Mouse (Mus musculus): ENCODE data around the gene Rcbtb2.

The Rcbtb2 gene

GRCm38 (mm10) chr14:73204016-73204415, 81.2 kb downstream of the Rcbtb2 start:
- DNase-seq (ENCODE audit: low spot score in 2 of 2) = no peak

- no peak for DNase-seq (ENCODE audit: low spot score in 2 of 2)
These were observed 86.4 kb downstream of the Rcbtb2 start for GRCm38 (mm10) chr14:73209262-73209661.

- no peak for DNase-seq (ENCODE audit: low spot score in 2 of 2)
These were observed 87.4 kb downstream of the Rcbtb2 start for GRCm38 (mm10) chr14:73210196-73210595.

GRCm38 (mm10) chr14:73211477-73211876, 88.6 kb downstream of the Rcbtb2 start:
- DNase-seq (ENCODE audit: low spot score in 2 of 2) = no peak

- no peak for DNase-seq (ENCODE audit: low spot score in 2 of 2)
These were observed 94.2 kb downstream of the Rcbtb2 start for GRCm38 (mm10) chr14:73217062-73217461.

GRCm38 (mm10) chr14:73222316-73222970, 99.6 kb downstream of the Rcbtb2 start:
- DNase-seq (ENCODE audit: low spot score in 2 of 2) = no peak

GRCm38 (mm10) chr14:73226346-73226745, 103.5 kb downstream of the Rcbtb2 start:
- peak in 1 of 2 experiments; percentile 25 for DNase-seq (ENCODE audit: low spot score in 2 of 2)

- DNase-seq (ENCODE audit: low spot score in 2 of 2) = no peak
These were observed 104.0 kb downstream of the Rcbtb2 start for GRCm38 (mm10) chr14:73226849-73227248.

- no peak for DNase-seq (ENCODE audit: low spot score in 2 of 2)
These were observed 108.6 kb downstream of the Rcbtb2 start for GRCm38 (mm10) chr14:73231286-73231982.

GRCm38 (mm10) chr14:73234468-73235031, 111.7 kb downstream of the Rcbtb2 start:
- no peak for DNase-seq (ENCODE audit: low spot score in 2 of 2)

- peak; percentile 36 to 38 for DNase-seq (ENCODE audit: low spot score in 2 of 2)
These were observed 115.0 kb downstream of the Rcbtb2 start, which contains the start of gene Lpar6 for GRCm38 (mm10) chr14:73237848-73238321. Gene Lpar6 (plus strand): TSS chr14:73237895.

GRCm38 (mm10) chr14:73238498-73239250, 115.8 kb downstream of the Rcbtb2 start:
- DNase-seq (ENCODE audit: low spot score in 2 of 2) = peak; percentile 27 to 31

GRCm38 (mm10) chr14:73239291-73239690, 116.5 kb downstream of the Rcbtb2 start:
- DNase-seq (ENCODE audit: low spot score in 2 of 2) = no peak

- DNase-seq (ENCODE audit: low spot score in 2 of 2) = no peak
These were observed 117.0 kb downstream of the Rcbtb2 start for GRCm38 (mm10) chr14:73239857-73240256.

GRCm38 (mm10) chr14:73244061-73244597, 121.3 kb downstream of the Rcbtb2 start:
- no peak for DNase-seq (ENCODE audit: low spot score in 2 of 2)

- no peak for DNase-seq (ENCODE audit: low spot score in 2 of 2)
These were observed 127.2 kb downstream of the Rcbtb2 start for GRCm38 (mm10) chr14:73250056-73250455.

- DNase-seq (ENCODE audit: low spot score in 2 of 2) = no peak
These were observed 129.4 kb downstream of the Rcbtb2 start for GRCm38 (mm10) chr14:73252276-73252675.

GRCm38 (mm10) chr14:73253453-73254251, 130.8 kb downstream of the Rcbtb2 start:
- no peak for DNase-seq (ENCODE audit: low spot score in 2 of 2)

- DNase-seq (ENCODE audit: low spot score in 2 of 2) = no peak
These were observed 131.6 kb downstream of the Rcbtb2 start for GRCm38 (mm10) chr14:73254412-73254811.

GRCm38 (mm10) chr14:73255426-73255970, 132.7 kb downstream of the Rcbtb2 start:
- DNase-seq (ENCODE audit: low spot score in 2 of 2) = no peak

GRCm38 (mm10) chr14:73257348-73257747, 134.5 kb downstream of the Rcbtb2 start:
- no peak for DNase-seq (ENCODE audit: low spot score in 2 of 2)
